Mouse (Mus musculus) hindbrain, embryonic 14.5 days (tissue): ENCODE measurements around the gene Dusp16. TPM values are rescaled to one million over a fixed set of nuclear protein-coding genes. Genes with fewer than 3 reads are reported as not detected.

Experiments used
- ATAC-seq: fragments of 200-750 bp; cut with Nextera tagmentation; 2 replicates; pipeline ENCODE4 v1.8.0; 2017; ENCODE audit warnings: moderate number of reproducible peaks, mild to moderate bottlenecking, moderate TSS enrichment, moderate library complexity; ENCODE audit not compliant: low FRiP score
- DNase-seq: peaks from one replicate; pipeline ENCODE4 v3.0.0-alpha.2; 2015; ENCODE audit warnings: low spot score
- H3K27ac ChIP-seq: fragments of 300-500 bp; sonication (generic); 2 replicates; pipeline ENCODE4 v1.5.1; 2014; ENCODE audit warnings: mild to moderate bottlenecking, moderate library complexity
- H3K27me3 ChIP-seq: fragments of 300-500 bp; sonication (generic); 2 replicates; pipeline ENCODE4 v1.6.1; 2014; ENCODE audit warnings: mild to moderate bottlenecking, low read length, mixed read lengths; ENCODE audit not compliant: control insufficient read depth, insufficient read depth
- H3K36me3 ChIP-seq: fragments of 300-500 bp; sonication (generic); replicated peaks from 2 replicates; pipeline ENCODE4 v1.6.1; 2014; ENCODE audit not compliant: control insufficient read depth, insufficient read depth
- H3K4me1 ChIP-seq: fragments of 300-500 bp; sonication (generic); replicated peaks from 2 replicates; pipeline ENCODE4 v1.6.1; 2014; ENCODE audit warnings: antibody characterized with exemption, low read length, mixed read lengths; ENCODE audit not compliant: control insufficient read depth, insufficient read depth
- H3K4me2 ChIP-seq: fragments of 300-500 bp; sonication (generic); replicated peaks from 2 replicates; pipeline ENCODE4 v1.6.1; 2014; ENCODE audit warnings: mild to moderate bottlenecking, moderate library complexity
- H3K4me3 ChIP-seq: fragments of 300-500 bp; sonication (generic); replicated peaks from 2 replicates; pipeline ENCODE4 v1.5.1; 2014; ENCODE audit warnings: mild to moderate bottlenecking, low read length
- H3K9ac ChIP-seq: fragments of 300-500 bp; sonication (generic); 2 replicates; pipeline ENCODE4 v1.6.1; 2014
- H3K9me3 ChIP-seq: fragments of 300-500 bp; sonication (generic); 2 replicates; pipeline ENCODE4 v1.6.1; 2016; ENCODE audit warnings: low read length; ENCODE audit not compliant: control insufficient read depth
- WGBS: fragments of 180-500 bp; shearing (Covaris S2); extraction: QIAGEN DNeasy Blood & Tissue Kit; methylation state at CpG from one replicate; pipeline ENCODE4 v1.1.7; 2014; 5-methylcytosine and 5-hydroxymethylcytosine counted together
- polyA plus RNA-seq: library from polyadenylated mRNA; unstranded; fragments of >200 nt; fragmentation: Nextera tagmentation; extraction: Ambion mirVana; gene quantifications from 2 replicates; pipeline ENCODE4 v1.2.1, GENCODE M21; 2014

Dusp16 gene
- polyA plus RNA-seq, 1 experiment from 2014 or later: 5.7 TPM

DNA sequence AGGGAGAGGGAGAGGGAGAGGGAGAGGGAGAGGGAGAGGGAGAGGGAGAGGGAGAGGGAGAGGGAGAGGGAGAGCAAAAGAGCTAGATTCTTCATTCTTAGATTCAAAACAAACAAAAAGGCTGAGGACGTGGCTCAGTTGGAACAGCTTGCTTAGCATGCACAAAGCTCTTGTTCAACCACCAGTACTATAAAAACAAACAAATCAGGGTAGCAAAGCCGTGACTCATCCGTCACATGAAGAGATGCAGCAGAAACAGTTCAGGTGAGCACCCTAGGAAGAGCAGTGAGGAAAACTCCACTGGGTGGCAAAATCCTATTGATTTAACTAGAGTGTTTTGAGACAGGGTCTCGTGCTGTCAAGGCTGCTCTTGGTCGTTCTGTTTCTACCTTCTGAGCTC is 27.3 kb upstream of the Dusp16 start:
- no peak for ATAC-seq
- DNase-seq: no peak
- no peaks in the 10 kb centered on the region for H3K36me3 ChIP-seq
- no peak overlapping the region for H3K9ac ChIP-seq
- H3K9me3 ChIP-seq: no peaks in the 10 kb centered on the region
- H3K27me3 ChIP-seq: no peaks in the 10 kb centered on the region
- H3K27ac ChIP-seq: no peak overlapping the region
- H3K4me2 ChIP-seq: no peak overlapping the region
- 50% methylated on average over 5 of the region's 5 CpGs for WGBS
- H3K4me1 ChIP-seq: no peaks in the 10 kb centered on the region
- no peak overlapping the region for H3K4me3 ChIP-seq

GRCm38 (mm10) chr6:134817051-134817928 is 24.9 kb upstream of the Dusp16 start:
- Histone ChIP-seq H3K27me3 (no peaks in the 10 kb centered on the region), H3K4me1 (no peaks in the 10 kb centered on the region), H3K9me3 (no peaks in the 10 kb centered on the region), H3K4me3 (no peak overlapping the region), H3K27ac (no peak overlapping the region), H3K9ac (no peak overlapping the region), H3K4me2 (no peak overlapping the region), H3K36me3 (no peaks in the 10 kb centered on the region)
- no peak for ATAC-seq
- WGBS: 76% methylated on average over 12 of the region's 12 CpGs
- no peak for DNase-seq

DNA sequence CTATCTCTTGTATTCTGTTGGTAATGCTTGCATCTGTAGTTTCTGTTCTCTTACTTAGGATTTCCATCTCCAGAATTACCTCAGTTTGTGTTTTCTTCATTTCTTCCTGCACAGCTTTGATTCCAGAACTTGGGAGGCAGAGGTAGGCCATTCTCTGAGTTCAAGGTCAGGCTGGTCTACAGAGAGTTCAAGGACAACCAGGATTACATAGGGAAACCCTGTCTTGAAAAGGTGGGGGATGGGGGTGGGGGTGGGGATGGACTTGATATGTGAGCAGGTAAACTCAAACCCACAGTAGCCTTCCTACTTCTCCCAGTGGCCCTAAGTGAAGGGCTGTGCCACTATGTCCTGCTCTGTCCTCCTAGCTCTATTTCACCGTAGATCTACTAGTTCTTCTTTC is 20.6 kb upstream of the Dusp16 start:
- no peaks in the 10 kb centered on the region for H3K4me1 ChIP-seq
- DNase-seq (no peak), ATAC-seq (no peak)
- no peak overlapping the region for H3K4me3 ChIP-seq
- no peak overlapping the region for H3K4me2 ChIP-seq
- H3K27me3 ChIP-seq: no peaks in the 10 kb centered on the region
- no peak overlapping the region for H3K27ac ChIP-seq
- no peaks in the 10 kb centered on the region for H3K36me3 ChIP-seq
- WGBS: 82% methylated on average over 1 of the region's 1 CpGs
- no peaks in the 10 kb centered on the region for H3K9me3 ChIP-seq
- H3K9ac ChIP-seq: no peak overlapping the region

- no peaks in the 10 kb centered on the region for H3K4me1 ChIP-seq
- WGBS: 87% methylated on average over 11 of the region's 11 CpGs
- H3K36me3 ChIP-seq: no peaks in the 10 kb centered on the region
- no peak for ATAC-seq
- no peaks in the 10 kb centered on the region for H3K9me3 ChIP-seq
- no peak overlapping the region for H3K4me2 ChIP-seq
- DNase-seq: no peak
- H3K4me3 ChIP-seq: no peak overlapping the region
- no peak overlapping the region for H3K9ac ChIP-seq
- no peaks in the 10 kb centered on the region for H3K27me3 ChIP-seq
- H3K27ac ChIP-seq: no peak overlapping the region
Observed at GRCm38 (mm10) chr6:134807794-134808193, 15.4 kb upstream of the Dusp16 start.

GRCm38 (mm10) chr6:134807091-134807490 is 14.7 kb upstream of the Dusp16 start:
- Histone ChIP-seq H3K9me3 (no peaks in the 10 kb centered on the region), H3K4me1 (no peaks in the 10 kb centered on the region), H3K9ac (no peak overlapping the region), H3K4me3 (no peak overlapping the region), H3K27ac (no peak overlapping the region), H3K27me3 (no peaks in the 10 kb centered on the region), H3K36me3 (no peaks in the 10 kb centered on the region), H3K4me2 (no peak overlapping the region)
- 78% methylated on average over 1 of the region's 2 CpGs for whole genome bisulfite sequencing
- ATAC-seq: no peak
- DNase-seq: no peak

DNA sequence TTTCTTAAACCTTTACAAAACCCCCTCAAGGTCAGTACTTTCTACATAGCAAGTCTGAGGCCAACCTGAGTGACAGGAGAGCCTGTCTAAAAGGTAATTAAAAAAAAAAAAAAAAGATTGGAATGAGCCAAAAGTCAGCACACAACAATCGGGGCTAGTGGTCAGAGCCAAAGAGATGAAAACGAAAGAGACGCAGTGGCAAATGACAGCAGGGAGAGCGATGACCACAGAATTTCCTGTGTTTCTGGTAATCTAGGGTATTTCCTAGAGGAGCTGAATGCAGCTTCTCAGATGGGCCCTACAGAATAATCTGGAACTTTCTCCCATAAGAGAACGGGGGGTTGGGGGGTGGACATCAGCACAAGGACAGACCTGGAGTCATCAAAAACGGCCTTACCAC is 13.7 kb upstream of the Dusp16 start:
- H3K27ac ChIP-seq: no peak overlapping the region
- H3K27me3 ChIP-seq: no peaks in the 10 kb centered on the region
- no peaks in the 10 kb centered on the region for H3K9me3 ChIP-seq
- H3K4me2 ChIP-seq: no peak overlapping the region
- no peak for DNase-seq
- ATAC-seq: no peak
- H3K36me3 ChIP-seq: no peaks in the 10 kb centered on the region
- H3K4me1 ChIP-seq: no peaks in the 10 kb centered on the region
- no peak overlapping the region for H3K9ac ChIP-seq
- no peak overlapping the region for H3K4me3 ChIP-seq
- WGBS: 90% methylated on average over 6 of the region's 6 CpGs

GRCm38 (mm10) chr6:134804736-134805277 is 12.4 kb upstream of the Dusp16 start:
- Histone ChIP-seq H3K9ac (no peak overlapping the region), H3K27me3 (no peaks in the 10 kb centered on the region), H3K27ac (no peak overlapping the region), H3K36me3 (no peaks in the 10 kb centered on the region), H3K4me2 (no peak overlapping the region), H3K4me3 (no peak overlapping the region), H3K4me1 (no peaks in the 10 kb centered on the region), H3K9me3 (no peaks in the 10 kb centered on the region)
- no peak for DNase-seq
- no peak for ATAC-seq
- WGBS: 73% methylated on average over 5 of the region's 5 CpGs

GRCm38 (mm10) chr6:134802641-134803043 is 10.2 kb upstream of the Dusp16 start:
- no peak overlapping the region for H3K27ac ChIP-seq
- H3K4me1 ChIP-seq: no peaks in the 10 kb centered on the region
- H3K9me3 ChIP-seq: no peaks in the 10 kb centered on the region
- ATAC-seq: no peak
- H3K36me3 ChIP-seq: no peaks in the 10 kb centered on the region
- H3K4me2 ChIP-seq: no peak overlapping the region
- no peak overlapping the region for H3K4me3 ChIP-seq
- 84% methylated on average over 9 of the region's 9 CpGs for WGBS
- no peak for DNase-seq
- no peaks in the 10 kb centered on the region for H3K27me3 ChIP-seq
- H3K9ac ChIP-seq: no peak overlapping the region

DNA sequence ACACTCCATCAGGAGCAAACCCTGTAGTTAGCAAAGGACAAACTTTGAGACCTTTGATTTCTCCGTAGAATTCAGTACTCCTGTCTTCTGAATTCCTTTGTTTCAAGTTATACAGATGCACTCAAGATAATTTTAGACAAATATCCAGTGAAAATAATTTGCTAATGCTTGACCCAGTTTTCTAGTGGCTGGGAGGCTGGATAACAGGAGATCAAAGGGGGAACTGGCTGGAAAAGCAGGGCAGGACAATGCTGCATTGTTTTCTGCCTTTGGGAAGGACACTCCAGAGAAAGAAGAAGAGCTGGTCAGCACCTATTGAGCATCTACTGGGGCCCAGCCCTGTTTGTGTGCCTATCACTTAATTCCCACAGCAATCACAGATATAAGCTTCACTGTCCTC is 9.1 kb upstream of the Dusp16 start:
- WGBS: 76% methylated on average over 1 of the region's 1 CpGs
- no peaks in the 10 kb centered on the region for H3K9me3 ChIP-seq
- no peaks in the 10 kb centered on the region for H3K36me3 ChIP-seq
- H3K4me2 ChIP-seq: no peak overlapping the region
- H3K27ac ChIP-seq: no peak overlapping the region
- no peak overlapping the region for H3K9ac ChIP-seq
- H3K27me3 ChIP-seq: no peaks in the 10 kb centered on the region
- DNase-seq (no peak), ATAC-seq (no peak)
- no peak overlapping the region for H3K4me3 ChIP-seq
- H3K4me1 ChIP-seq: no peaks in the 10 kb centered on the region
